Mouse (Mus musculus) frontal cortex, adult (tissue): ENCODE data around the gene Btf3.

ENCODE experiments used
- ATAC-seq: cut with Nextera tagmentation; 2 replicates; pipeline ENCODE4 v1.9.2; 2017; ENCODE audit warnings: mild to moderate bottlenecking, moderate library complexity, mixed read lengths; ENCODE audit not compliant: low TSS enrichment

The Btf3 gene

DNA sequence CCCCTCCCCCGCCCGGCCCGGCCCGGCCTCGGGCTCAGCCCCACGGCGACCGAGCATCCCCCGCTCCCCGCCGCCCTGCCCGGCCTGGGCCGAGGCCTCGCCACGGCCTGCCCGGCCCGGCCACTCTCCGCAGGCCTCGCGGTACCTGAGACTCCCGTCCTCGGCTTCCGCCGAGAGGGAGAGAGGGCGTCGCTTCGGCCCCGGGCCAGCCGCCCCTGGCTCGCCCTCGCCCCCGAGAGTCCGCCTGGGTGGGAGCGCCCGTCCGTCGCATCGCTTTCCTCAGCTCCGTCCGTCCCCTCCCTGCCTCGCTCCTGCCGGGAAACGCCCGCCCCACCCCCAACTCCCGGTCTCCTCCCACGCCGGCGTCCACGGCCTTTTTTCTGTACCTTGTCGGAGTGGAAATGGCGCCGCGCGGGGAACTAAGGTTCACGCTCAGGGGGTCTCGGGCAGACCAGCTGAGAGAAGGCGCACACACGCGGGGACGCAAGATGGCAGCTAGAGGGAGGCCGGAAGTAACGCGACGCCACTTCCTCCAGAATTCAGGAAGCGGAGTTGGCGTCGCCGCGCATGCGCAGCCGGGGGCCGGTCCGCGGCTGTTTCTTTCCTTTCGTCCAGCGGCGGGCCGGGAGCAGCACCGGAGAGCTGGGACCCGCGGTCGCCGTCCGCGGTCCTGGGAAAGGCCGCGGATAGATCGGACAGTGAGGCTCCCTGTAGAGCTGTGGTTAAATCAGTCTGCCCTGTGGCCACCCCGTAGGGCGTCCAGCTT is at the start of gene Btf3:
Gene Btf3, minus strand, starts transcription at position 527 of the 766 bp plus-strand sequence.
- ATAC-seq = peak; percentile 97

DNA sequence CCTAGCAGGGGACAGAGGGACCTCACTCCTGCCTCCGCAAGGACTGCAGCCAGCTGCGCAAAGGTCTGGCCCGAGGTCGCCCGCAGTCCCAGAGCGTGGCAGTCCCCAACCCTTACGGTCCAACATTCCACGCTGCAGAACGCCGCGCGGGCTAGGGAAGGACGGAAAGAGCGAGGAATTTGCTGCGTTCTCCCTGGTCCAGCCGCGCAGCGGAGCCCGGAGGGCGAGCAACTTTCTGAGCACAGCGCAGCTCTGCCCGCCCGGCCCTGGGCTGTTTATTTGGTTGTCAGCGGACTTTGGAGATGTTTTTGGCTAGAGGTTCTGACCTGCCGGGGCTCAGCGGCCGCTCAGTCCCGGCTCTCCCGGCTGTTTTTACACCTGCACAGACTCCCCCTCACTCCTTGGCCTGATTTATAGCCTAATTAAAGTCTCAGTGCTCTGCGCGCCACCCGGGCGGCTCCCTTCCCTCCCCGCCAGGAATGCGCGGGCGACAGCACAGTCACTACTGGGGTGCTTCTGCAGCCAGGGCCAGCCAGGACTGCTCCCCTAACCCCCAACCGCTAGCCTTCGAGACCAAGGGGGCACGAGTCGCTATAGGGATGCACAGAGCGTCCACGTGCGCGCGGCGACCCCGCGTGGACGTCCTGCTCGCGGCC is 49.1 kb upstream of the Btf3 start:
- ATAC-seq = no peak

DNA sequence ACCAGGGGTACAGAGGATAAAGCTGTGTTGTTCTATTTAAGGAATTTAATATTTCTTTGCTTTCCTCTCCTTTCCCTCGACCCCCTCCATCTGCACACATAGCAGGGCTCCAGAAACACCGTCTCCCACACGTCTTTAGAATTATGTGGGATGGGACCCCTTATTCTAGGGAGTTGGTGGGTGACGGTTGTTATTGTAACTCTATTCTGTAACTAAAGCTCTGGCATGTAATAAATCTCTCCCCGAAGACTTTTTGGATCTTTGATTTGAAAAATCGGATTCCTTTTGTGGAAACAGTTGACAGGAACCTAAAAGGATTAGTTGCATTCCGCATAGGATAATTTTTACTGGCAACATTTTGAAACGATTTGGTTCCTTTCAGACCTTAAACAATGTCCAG is 48.3 kb upstream of the Btf3 start:
- ATAC-seq = no peak

DNA sequence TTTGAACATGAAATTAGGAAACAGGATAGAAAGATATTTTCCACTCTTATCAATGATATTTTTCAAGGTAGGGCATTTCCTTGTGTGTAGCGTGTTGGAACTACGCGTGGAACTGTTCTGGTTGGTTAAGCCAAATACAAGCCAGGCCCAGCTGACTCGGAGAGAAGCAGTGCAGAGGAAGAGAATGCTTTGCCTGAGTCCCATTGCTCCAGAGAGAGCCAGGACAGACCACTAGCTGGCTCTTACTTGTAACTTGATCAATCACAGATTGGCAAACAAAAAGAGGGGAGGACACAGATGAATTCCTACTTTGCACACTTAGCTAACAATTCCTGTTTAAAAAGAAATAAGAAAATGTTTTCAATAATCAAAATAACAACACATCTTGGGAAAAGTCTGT is 46.2 kb upstream of the Btf3 start:
- no peak for ATAC-seq

DNA sequence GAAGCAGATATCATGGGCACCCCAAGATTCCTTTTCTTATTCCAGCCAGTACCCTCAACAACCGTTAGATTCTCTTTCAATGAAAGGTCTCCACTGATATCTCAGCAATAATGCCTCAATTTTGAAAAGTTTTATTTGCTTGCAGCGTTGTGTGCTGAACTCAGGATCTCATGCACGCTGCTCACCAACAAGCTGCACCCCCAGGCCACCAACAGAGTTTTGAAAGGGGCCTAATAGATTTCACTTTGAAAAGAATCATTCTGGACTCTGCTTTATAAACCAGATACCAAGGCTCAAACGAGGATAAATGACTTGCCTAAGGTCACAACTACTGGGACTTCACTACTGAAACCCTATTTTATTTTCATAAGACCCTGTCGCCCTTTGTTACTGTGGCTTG is 44.4 kb upstream of the Btf3 start:
- no peak for ATAC-seq

DNA sequence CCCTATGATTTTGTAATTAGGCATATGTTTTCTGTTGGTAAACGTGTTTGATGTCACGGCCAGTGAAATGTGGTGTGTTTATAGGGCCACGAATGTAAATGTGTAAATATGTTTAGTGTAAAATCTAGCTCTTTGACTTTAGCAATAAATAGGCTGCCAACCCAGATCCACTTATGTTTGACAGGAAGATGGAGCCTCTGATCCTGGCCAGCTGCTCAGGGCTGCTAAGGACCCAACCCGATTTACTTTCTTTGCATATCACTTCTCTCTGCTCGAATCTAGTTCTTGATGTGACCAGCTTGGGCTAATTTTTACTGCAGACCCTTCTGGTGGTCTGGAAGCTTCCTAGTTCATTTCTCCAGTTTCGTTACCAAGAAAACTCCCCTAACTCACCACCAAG is 43.6 kb upstream of the Btf3 start:
- no peak for ATAC-seq

DNA sequence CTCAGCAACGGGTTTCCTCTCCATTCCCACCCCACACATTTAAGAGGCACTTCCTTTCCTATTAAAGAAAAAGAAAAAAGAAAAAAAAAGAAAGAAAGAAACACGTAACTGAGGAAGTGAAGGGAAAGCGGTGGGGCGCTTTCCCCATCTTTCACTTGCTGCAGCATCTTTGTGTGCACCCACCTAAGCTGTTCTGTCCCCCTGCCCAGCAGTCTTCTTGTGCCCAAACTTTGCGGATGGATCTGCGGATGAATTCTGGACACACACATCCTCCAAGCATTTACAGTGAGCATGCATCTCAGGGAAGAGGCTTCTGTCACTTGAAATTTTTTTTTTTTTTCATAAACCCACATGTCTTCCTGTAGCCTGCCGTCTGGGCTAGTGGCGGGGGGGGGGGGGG is 42.5 kb upstream of the Btf3 start:
- ATAC-seq = no peak

DNA sequence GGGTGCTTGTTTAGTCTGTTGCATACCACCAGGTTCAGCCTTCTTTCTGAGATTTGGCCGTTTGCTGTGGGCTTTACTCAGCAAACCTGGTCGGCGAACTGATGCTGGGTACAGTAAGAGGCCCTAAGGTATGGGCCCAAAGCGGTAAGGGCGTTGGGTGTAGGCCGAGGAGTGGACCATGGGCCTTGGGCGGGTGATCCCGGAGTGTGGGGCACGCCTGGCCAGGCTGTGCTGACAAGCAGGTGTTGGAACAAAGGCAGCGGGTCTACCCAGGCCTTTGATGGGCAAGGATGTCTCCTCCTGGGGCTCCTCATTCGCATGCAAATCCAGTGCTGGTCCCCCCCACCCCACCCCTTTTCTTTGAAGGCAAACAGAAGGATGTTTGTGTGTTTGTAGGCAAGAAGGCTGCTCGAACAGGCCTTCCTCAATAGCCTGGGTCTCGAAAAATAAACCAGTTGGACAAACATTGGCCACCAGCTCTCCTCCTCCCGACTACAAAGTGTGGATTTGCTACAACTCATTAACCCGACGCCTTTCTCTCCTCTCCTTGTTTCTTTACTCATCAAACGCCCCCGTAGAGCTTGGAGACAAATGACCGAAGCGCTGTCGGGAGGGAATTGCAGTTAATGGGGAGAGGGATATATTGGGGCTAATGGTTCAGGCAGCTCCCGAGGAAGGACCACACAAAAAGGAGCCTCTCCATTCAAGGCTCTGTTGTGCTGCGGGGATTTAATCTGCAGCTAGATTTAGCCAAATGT is 41.8 kb upstream of the Btf3 start:
- no peak for ATAC-seq

DNA sequence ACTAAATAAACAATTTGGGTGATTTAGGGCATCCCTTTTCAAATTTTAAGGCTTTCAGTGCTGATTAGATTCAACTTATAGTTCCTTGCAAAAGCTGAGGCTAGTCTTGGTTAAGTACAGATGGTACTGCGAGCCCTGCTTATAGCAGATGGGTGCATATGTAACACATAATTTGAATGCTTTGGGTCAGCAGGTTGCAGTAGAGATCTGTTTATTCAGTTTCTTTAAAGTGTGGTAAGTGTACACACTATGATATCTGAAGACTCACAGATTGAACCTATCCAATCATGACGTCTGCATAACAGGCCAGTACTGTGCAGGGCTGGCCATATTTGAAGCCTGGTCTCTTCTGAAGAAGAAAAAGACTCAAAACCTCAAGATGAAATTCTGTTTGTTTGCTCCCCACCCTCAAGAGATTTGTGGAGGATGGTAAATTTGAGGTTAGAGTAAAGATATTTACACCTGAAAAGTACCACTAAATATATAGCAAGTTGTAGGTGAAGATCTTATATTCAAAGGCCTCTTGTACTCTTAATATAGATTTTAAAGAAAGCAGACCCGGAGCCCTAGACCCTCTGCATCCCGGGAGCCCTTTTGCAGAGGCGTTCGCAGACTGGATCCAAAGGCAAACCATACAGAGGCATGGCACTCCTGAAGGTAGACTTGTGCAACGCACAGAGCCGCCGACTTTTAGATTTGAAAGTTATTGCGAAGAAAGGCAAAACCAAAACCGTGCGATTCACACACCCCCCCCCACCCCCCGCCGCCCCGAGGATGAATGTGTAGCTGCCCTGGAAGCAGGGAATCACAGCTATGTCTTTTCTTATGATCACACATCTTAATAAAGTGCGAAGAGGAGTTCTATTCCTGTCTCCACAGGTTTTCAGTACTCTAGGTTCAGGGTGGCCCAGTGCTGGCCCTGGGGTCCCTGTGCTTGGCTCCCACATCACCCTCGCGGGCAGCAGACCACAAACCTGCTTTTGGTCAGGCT is 40.9 kb upstream of the Btf3 start:
- ATAC-seq = no peak

DNA sequence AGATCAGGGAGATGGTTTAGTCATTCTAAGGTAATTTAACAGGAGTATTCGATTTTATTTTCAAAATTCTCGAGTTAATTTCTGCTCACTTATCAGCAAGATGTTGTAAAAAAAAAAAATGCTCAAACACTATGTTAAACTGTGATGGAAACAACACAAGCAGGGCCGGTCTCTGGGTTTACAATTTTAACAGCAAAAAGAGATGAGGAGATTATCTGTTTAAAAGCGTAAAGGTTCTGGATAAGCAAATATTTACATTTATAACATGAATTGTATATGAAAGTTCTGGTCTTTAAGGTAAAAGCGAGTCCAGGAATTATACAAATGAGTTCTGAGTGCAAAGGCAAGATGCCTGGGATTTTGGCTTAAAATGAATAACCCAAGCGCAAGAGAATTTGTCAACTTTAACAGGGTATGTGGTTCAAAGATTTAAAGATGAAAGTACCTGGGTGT is 40.2 kb upstream of the Btf3 start:
- no peak for ATAC-seq

DNA sequence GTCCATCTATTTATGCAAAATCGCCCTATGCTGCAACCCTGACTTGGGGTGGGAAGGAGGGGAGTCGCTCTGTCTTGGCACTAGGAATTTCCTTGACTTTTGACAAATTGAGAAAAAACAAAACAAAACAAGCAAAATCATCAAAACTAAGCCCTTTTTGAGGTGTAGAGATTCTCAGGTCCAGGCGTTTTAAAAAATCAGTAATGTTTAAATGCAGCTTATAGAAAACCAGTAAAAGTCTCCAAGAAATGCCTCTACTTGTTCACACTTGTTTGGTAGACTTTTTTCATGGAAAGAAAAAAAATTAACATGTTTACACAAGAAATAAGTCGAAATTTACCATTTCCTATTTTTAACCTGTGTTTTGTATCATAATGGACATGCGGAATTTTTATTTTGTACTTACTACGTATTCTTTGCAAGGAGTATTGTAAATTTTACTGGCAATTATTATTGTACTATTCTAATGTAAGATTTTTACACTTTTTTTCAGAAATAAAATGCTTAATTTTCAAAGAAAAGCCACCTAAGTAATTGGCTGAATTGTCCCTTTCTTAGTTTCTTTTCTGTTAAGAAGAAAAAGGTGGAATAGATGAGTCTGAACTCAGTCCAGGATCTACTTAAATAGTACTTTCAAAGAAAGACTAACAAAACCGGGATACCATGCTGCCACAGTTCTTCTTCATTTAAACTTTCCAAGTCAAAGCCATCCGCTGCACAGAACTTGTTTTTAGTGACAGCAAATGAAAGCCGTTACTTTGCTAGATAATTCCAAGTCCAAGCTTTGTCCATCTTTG is 39.6 kb upstream of the Btf3 start:
- ATAC-seq = no peak

DNA sequence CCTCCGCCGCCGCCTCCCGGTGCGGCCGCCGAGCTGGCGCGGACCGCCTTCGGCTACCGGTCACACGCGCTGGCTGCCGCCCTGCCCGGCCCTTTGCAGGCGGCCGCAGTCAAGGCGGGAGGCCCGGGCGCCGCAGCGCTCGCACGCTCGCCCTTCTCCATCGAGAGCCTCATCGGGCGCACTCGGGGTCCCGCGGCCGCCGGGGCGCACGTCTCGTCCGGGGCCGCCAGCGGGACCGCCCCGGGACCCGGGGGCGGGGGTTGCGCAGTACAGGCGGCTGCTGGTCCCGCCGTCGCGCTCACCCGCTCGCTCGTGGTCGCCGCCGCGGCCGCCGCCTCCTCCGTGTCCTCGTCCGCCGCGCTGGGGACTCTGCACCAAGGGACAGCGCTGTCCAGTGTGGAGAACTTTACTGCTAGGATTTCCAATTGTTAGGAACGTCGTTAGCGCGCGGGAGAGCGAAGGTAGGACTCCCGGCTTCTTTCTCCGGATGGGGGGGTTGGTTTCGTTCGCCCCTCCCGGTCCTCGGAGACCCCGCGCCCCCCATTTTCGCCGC is 38.8 kb upstream of the Btf3 start:
- no peak for ATAC-seq

DNA sequence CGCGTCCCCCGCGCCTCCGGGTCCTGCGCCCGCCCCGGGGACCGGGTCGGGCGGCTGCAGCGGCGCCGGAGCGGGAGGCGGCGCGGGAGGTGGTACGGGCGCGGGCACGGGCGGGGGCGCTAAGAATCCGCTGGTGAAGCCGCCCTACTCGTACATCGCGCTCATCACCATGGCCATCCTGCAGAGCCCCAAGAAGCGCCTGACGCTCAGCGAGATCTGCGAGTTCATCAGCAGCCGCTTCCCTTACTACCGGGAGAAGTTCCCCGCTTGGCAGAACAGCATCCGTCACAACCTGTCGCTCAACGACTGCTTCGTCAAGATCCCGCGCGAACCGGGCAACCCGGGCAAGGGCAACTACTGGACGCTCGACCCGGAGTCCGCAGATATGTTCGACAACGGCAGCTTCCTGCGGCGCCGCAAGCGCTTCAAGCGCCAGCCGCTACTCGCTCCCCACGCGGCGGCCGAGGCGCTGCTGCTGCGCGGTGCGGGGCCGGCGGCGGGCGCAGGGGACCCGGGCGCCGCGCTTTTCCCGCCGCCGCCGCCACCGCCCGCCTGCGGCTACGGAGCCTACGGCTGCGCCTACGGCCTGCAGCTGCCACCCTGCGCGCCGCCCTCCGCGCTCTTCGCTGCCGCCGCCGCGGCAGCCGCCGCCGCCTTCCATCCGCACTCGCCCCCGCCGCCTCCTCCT is 38.2 kb upstream of the Btf3 start:
- no peak for ATAC-seq

DNA sequence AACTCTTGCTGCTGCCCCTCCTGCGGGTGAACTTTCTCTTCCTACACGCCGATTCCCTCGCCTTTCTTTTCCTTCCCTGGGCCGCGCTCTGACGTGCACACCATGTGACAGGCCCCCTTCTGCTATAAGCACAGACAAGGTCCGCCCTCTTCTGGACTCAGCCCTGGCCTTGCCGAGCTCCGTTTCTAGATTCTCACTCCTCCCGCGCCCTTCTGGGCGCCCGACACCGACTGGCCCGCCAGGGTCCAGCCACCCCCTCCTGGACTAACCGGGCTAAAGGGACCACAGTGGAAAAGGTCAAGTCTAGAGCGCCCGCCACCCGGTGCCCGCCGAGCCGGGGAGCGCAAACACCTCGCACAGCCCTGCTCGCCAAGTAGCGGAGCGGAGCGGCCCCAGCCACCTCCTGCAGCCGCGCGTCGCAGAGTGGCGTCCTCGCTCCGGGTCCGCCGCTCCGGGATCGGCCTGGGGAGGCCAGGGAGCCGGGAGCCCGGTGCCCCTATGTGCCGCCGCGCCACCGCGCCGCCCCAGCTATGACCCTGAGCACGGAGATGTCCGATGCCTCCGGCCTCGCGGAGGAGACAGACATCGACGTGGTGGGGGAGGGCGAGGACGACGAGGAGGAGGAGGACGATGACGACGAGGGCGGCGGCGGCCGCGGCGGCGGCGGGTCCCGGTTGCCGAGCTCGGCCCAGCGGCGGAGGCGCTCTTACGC is 37.4 kb upstream of the Btf3 start, which contains the start of gene Foxd1:
Gene Foxd1, plus strand, starts transcription at position 153 of the 712 bp plus-strand sequence.
- no peak for ATAC-seq

DNA sequence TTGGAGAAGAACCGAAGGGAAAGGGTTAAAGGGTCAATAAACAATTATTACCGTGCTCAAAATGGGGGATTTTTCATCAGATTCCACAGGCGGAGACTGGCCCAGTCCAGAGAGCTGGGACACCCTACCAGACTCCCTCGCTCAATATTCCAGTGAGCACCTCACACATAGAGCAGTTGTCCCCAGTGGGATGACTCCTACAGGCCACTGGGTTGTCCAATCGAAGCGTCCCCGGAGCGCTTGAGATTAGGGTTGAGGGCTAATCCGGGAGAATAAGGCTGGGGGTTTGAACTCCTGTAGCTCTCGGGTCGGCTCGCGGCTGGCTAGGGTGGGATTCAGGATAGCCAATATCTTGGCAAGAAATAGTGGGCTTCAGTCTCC is 36.9 kb upstream of the Btf3 start:
- ATAC-seq = no peak

DNA sequence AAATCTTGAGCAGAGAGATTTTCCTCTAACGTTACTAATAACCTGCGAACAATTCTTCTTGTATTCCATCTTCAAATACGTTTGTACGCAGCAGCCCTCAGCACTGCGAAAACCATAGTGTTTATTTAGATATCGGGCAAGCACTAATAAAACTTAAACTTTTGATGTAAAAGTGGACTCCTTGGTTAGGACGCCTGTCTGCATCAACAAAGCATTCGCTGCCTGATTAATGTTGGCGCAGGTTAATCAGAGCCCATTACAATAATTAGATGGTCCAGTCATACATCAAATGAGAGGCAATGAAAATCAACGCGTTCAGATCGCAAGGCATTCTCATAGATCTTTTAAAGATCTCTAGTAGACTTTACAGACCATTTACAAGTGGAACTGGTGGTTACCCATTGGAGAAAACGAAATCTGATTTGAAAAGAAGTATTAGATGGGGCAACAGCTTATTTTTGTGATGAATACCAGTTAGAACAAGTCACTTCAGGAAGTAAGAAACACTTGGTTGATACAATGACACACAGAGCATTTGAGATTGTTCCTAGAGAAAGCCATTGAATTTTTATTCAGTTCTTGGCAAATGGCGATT is 35.7 kb upstream of the Btf3 start:
- no peak for ATAC-seq

DNA sequence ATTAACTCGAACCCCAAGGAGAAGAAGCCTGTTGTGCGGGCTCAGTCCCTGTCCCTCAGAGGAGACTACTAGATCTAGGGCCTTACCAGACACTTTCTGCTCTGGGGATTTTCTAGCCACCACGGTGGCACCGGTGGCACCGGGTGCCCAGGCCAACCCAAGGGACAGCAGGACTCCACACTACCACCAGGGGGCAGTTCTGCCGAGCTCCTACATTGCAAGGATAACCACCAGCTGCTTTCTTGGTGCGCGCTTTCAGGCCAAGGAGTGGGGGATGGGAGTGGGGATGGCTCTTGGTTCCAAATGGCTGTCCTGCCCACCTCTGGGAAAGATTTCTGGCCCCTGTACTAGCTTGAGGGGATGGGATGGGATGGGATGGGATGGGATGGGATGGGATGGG is 34.7 kb upstream of the Btf3 start:
- no peak for ATAC-seq

DNA sequence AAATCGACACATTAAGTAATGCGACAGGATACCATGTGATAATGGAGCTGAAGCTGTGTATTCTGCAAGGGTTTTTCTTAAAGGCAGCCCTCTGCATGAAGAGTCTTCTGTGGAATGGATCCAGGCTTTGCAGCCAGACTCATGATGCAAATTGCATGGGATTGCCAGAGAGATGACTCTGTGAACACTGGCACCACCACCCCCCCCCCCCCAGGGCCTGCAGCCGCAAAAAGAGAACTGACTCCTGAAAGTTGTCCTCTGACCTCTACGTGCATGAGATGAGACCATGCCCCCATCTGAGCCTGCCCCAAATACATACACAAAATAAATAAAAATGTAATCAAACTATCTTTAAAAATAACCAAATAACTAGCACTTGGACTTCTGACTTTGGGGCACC is 32.7 kb upstream of the Btf3 start:
- ATAC-seq = no peak

DNA sequence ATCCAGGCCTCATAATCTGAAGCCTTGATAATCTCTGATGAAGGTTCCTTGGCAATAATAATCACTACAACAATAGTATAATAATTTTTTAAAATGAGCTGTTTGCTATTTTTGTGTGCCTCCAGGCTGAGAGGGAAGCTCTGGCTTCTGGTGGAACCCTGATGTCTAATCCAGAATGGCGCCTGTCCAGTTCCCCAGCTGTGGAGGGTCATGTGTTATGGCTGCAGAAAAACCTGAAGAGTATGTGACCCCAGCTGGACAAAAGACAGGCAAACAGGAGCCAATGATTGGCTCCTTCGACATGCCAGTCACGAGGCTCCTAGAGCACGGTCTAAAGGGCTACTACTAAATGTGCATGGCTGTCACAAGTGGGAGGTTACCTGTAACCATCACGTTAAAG is 23.7 kb upstream of the Btf3 start:
- no peak for ATAC-seq
